Mouse (Mus musculus) G1E (cell line): ENCODE measurements around the gene Fam222a.

Experiments used
- CTCF ChIP-seq: IDR thresholded peaks from 2 replicates; pipeline ENCODE4 v1.5.1; 2012; ENCODE audit warnings: low read depth, low read length, inconsistent platforms, mixed read lengths
- GATA1 ChIP-seq: IDR thresholded peaks from 2 replicates; pipeline ENCODE4 v1.6.1; 2012; ENCODE audit warnings: borderline replicate concordance, low read length, inconsistent platforms, mixed read lengths

DNA sequence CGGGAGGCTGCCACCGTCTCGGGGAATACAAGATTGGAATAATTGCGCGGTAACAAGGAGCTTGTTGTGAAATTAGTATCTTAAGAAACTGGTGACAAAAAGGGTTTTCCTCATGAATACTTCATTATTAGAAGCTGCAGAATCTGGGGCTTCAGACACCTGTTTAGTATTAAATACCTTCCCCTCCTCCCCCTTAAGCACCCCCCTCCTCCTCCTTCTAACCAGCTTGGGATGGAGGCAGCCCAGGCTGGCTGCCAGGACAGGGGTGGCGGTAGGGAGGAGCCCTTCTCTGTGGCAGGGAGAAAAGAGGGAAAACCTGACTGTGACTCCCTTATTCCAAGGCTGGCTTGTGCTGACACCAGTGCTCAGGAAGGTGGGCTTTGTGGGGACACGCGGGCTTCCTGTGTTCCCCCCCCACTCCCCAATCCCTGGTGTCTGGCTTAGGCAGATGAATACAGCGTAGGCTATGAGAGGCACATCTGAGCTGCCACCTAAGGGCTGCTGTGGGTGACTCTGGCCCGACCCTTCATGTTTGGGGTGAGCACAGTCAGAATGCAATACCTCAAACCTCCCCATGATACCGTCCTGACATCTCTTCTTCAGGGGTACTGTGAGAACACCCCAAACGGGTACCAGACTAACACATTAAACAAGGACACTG, 25.5 kb downstream of the Fam222a start:
- no peak for TF ChIP-seq CTCF
- no peak for TF ChIP-seq GATA1
